In the genomic region with DNA sequence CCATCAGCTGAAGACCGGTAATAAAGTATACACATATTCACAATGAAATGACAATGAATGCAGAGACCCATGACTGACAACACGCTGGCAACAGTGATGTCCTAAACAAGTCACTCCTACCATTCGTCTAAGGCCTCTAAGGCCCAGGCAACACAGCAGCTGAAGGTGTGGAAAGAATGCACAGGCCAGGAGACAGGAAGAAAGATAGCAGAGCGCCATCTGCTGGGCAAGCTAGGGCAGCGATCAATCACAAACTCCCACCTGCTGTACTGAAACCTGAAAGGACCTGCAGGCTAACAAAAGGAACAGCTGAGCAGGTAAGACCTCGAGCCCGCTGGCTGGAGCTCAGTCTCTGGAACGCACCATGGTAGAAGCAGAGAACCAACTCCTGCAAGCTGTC, we compare ENCODE assay signal across 7 mouse cellular contexts. TPM values are rescaled to one million over a fixed set of nuclear protein-coding genes. Genes with fewer than 3 reads are reported as not detected.
DNase-seq lines count a peak whose midpoint lies in the region; ATAC-seq and TF ChIP-seq lines count a peak whose summit lies in the region.

No protein-coding gene starts in this region.

- H3K4me2 ChIP-seq in forebrain, embryonic 16.5 days (ENCODE audit: low read length): no peak overlapping the region
- no peak overlapping the region for H3K4me2 ChIP-seq in hindbrain, postnatal 0 days (ENCODE audit: low read depth, low read length)
- no peak overlapping the region for H3K4me2 ChIP-seq in midbrain, embryonic 11.5 days

- no peaks in the 10 kb centered on the region for H3K9me3 ChIP-seq in forebrain, embryonic 16.5 days (ENCODE audit: control insufficient read depth, low read length)
- H3K9me3 ChIP-seq in hindbrain, postnatal 0 days (ENCODE audit: low read length): no peaks in the 10 kb centered on the region
- H3K9me3 ChIP-seq in midbrain, embryonic 11.5 days (ENCODE audit: control insufficient read depth, low read length): no peaks in the 10 kb centered on the region

- H3K27ac ChIP-seq in forebrain, embryonic 16.5 days (ENCODE audit: low read length): no peak overlapping the region
- no peak overlapping the region for H3K27ac ChIP-seq in hindbrain, postnatal 0 days
- no peak overlapping the region for H3K27ac ChIP-seq in left cerebral cortex, adult 2 months
- no peak overlapping the region for H3K27ac ChIP-seq in midbrain, embryonic 11.5 days (ENCODE audit: low read depth, low read length)
- no peak overlapping the region for H3K27ac ChIP-seq in small intestine, adult 2 months (ENCODE audit: insufficient read depth, low read depth, low read length)

- H3K36me3 ChIP-seq in forebrain, embryonic 16.5 days (ENCODE audit: control insufficient read depth, insufficient read depth): peaks cover 7% of the 10 kb centered on the region
- H3K36me3 ChIP-seq in hindbrain, postnatal 0 days (ENCODE audit: insufficient read depth, low read length): peaks cover 5% of the 10 kb centered on the region
- no peaks in the 10 kb centered on the region; the same call in 1 of the 2 replicates for H3K36me3 ChIP-seq in midbrain, embryonic 11.5 days (ENCODE audit: control insufficient read depth, insufficient read depth, low read length)
- peaks cover 52% of the 10 kb centered on the region for H3K36me3 ChIP-seq in small intestine, adult 2 months (ENCODE audit: control insufficient read depth, insufficient read depth, low read length)

- WGBS in forebrain, embryonic 16.5 days: 19% methylated on average over 8 of the region's 8 CpGs
- 21% methylated on average over 8 of the region's 8 CpGs for WGBS in hindbrain, postnatal 0 days
- WGBS in midbrain, embryonic 11.5 days: 22% methylated on average over 8 of the region's 8 CpGs
- 41% methylated on average over 8 of the region's 8 CpGs for WGBS in small intestine, adult 2 months

- peak; percentile 94 for TF ChIP-seq CTCF in hindbrain, postnatal 0 days (IDR thresholded peaks at IDR 0.05; ENCODE audit: low read depth)
- peak; percentile 86 for TF ChIP-seq CTCF in left cerebral cortex, adult 2 months (IDR thresholded peaks at IDR 0.05)
- peak; percentile 80; the same call in 1 of the 2 replicates for TF ChIP-seq CTCF in small intestine, adult 2 months (IDR thresholded peaks at IDR 0.05; ENCODE audit: extremely low read depth, insufficient read length, insufficient replicate concordance, low read depth, low read length)

- TF ChIP-seq POLR2A in small intestine, adult 2 months (IDR thresholded peaks at IDR 0.05; ENCODE audit: low read depth, low read length): no peak

- peak; percentile 86 for DNase-seq in R1 (ENCODE audit: low read depth, low spot score)
- peak; percentile 66 for DNase-seq in cerebellum, adult 11-12 months
- peak; percentile 85 for DNase-seq in hindbrain, postnatal 0 days (ENCODE audit: low spot score)
- DNase-seq in left cerebral cortex, adult 2 months (ENCODE audit: extremely low spot score in 1 of 2, low spot score in 2 of 2): peak; percentile 62 to 80
- peak; percentile 93 for DNase-seq in midbrain, embryonic 11.5 days (ENCODE audit: low spot score, missing footprints)

- H3K27me3 ChIP-seq in forebrain, embryonic 16.5 days (replicated peaks; ENCODE audit: control insufficient read depth, insufficient read depth, low read length): no peaks in the 10 kb centered on the region
- no peaks in the 10 kb centered on the region for H3K27me3 ChIP-seq in hindbrain, postnatal 0 days (ENCODE audit: insufficient read depth, low read length)
- H3K27me3 ChIP-seq in midbrain, embryonic 11.5 days (ENCODE audit: control insufficient read depth, insufficient read depth, low read length): no peaks in the 10 kb centered on the region
- no peaks in the 10 kb centered on the region for H3K27me3 ChIP-seq in small intestine, adult 2 months (ENCODE audit: control insufficient read depth, insufficient read depth, low read length)

- intact Hi-C loops in left cerebral cortex, adult 2 months (cut with DNase I): loop anchor here (1.0 to 10.0 kb wide), 6 partner anchors 67 to 949 kb away; no protein-coding TSS in a partner anchor

- ATAC-seq in forebrain, embryonic 16.5 days: peak; percentile 77
- peak; percentile 79 for ATAC-seq in hindbrain, postnatal 0 days
- ATAC-seq in midbrain, embryonic 11.5 days (ENCODE audit: low FRiP score): peak; percentile 72; the same call in 1 of the 2 replicates

- no peaks in the 10 kb centered on the region for H3K4me1 ChIP-seq in forebrain, embryonic 16.5 days (replicated peaks; ENCODE audit: control insufficient read depth, insufficient read depth, low read length)
- no peaks in the 10 kb centered on the region for H3K4me1 ChIP-seq in hindbrain, postnatal 0 days (ENCODE audit: insufficient read depth, low read length)
- H3K4me1 ChIP-seq in midbrain, embryonic 11.5 days (ENCODE audit: control insufficient read depth, insufficient read depth, low read length): no peaks in the 10 kb centered on the region
- no peaks in the 10 kb centered on the region for H3K4me1 ChIP-seq in small intestine, adult 2 months (ENCODE audit: control insufficient read depth, insufficient read depth, insufficient read length, low read length)

- H3K9ac ChIP-seq in forebrain, embryonic 16.5 days (replicated peaks; ENCODE audit: low read depth, low read length): no peak overlapping the region
- H3K9ac ChIP-seq in hindbrain, postnatal 0 days (replicated peaks; ENCODE audit: low read length): no peak overlapping the region
- H3K9ac ChIP-seq in midbrain, embryonic 11.5 days (ENCODE audit: low read length): no peak overlapping the region

- no peak overlapping the region for H3K4me3 ChIP-seq in forebrain, embryonic 16.5 days (replicated peaks; ENCODE audit: low read length)
- H3K4me3 ChIP-seq in hindbrain, postnatal 0 days (ENCODE audit: low read length): no peak overlapping the region
- H3K4me3 ChIP-seq in left cerebral cortex, adult 2 months: no peak overlapping the region
- no peak overlapping the region for H3K4me3 ChIP-seq in midbrain, embryonic 11.5 days (ENCODE audit: low read depth, low read length)
- H3K4me3 ChIP-seq in small intestine, adult 2 months (ENCODE audit: low read depth, low read length): no peak overlapping the region

RNA-seq across cellular contexts. Expression of a gene that starts 48.6 kb away (rescaled TPM):
- polyA plus RNA-seq in forebrain, embryonic 16.5 days (2015; fragmentation: Nextera tagmentation; extraction: Ambion mirVana): 21.8 and 23.9 TPM in 2 replicates
- 32.1 and 38.9 TPM in 2 replicates for total RNA-seq in hindbrain, postnatal 0 days (2014; rRNA removed)
- polyA plus RNA-seq in hindbrain, postnatal 0 days (2015; fragmentation: Nextera tagmentation; extraction: Ambion mirVana): 11.0 and 13.8 TPM in 2 replicates
- 10 to 100 TPM; 11.0 to 13.7 TPM for total RNA-seq in left cerebral cortex, adult 2 months (2021)
- polyA plus RNA-seq in midbrain, embryonic 11.5 days (2014; fragmentation: Nextera tagmentation; extraction: Ambion mirVana): 23.9 and 28.1 TPM in 2 replicates
- 8.4 and 13.1 TPM in 2 replicates for polyA plus RNA-seq in small intestine, adult 2 months (2012; rRNA removed)

RNA-seq across cellular contexts. Expression of a gene that starts 48.8 kb away (rescaled TPM):
- 12.1 and 12.9 TPM in 2 replicates for polyA plus RNA-seq in forebrain, embryonic 16.5 days (2015; fragmentation: Nextera tagmentation; extraction: Ambion mirVana)
- 10.5 and 11.3 TPM in 2 replicates for total RNA-seq in hindbrain, postnatal 0 days (2014; rRNA removed)
- polyA plus RNA-seq in hindbrain, postnatal 0 days (2015; fragmentation: Nextera tagmentation; extraction: Ambion mirVana): 16.6 and 21.5 TPM in 2 replicates
- 10 to 100 TPM; 11.3 to 13.8 TPM for total RNA-seq in left cerebral cortex, adult 2 months (2021)
- 20.1 and 26.0 TPM in 2 replicates for polyA plus RNA-seq in midbrain, embryonic 11.5 days (2014; fragmentation: Nextera tagmentation; extraction: Ambion mirVana)
- polyA plus RNA-seq in small intestine, adult 2 months (2012; rRNA removed): 0.67 and 0.85 TPM in 2 replicates
